Mouse (Mus musculus): Measurements from ENCODE around the gene Gpsm1. TPM values are rescaled to one million over a fixed set of nuclear protein-coding genes. Genes with fewer than 3 reads are reported as not detected.
A peak's percentile ranks its signal among the peaks of the same experiment; 100 is the strongest.

The Gpsm1 gene
- polyA plus RNA-seq, 1 experiment from 2014 or later: 44.1 TPM

- H3K4me3 ChIP-seq (ENCODE audit: low read length): no peak overlapping the region
- no peak for ATAC-seq (ENCODE audit: low FRiP score, low TSS enrichment)
- no peaks in the 10 kb centered on the region for H3K27me3 ChIP-seq (ENCODE audit: insufficient read depth, low read length)
- no peak overlapping the region for H3K9ac ChIP-seq (replicated peaks; ENCODE audit: low read length)
- peaks cover 33% of the 10 kb centered on the region for H3K4me1 ChIP-seq (ENCODE audit: insufficient read depth, low read length)
- no peak overlapping the region for H3K27ac ChIP-seq (ENCODE audit: low read length)
- H3K36me3 ChIP-seq (ENCODE audit: insufficient read depth, low read length): peaks cover 13% of the 10 kb centered on the region; the same call in 1 of the 2 replicates
- no peaks in the 10 kb centered on the region for H3K9me3 ChIP-seq (ENCODE audit: low read length)
- no peak overlapping the region for H3K4me2 ChIP-seq (replicated peaks; ENCODE audit: low read depth, low read length)
- 82% methylated on average over 9 of the region's 9 CpGs for WGBS
Measured at GRCm38 (mm10) chr2:26319109-26319508, 3.8 kb downstream of the Gpsm1 start.

- H3K9me3 ChIP-seq (ENCODE audit: low read length): no peaks in the 10 kb centered on the region
- peaks cover 27% of the 10 kb centered on the region for H3K4me1 ChIP-seq (ENCODE audit: insufficient read depth, low read length)
- no peak overlapping the region for H3K4me3 ChIP-seq (ENCODE audit: low read length)
- H3K27ac ChIP-seq (ENCODE audit: low read length): no peak overlapping the region
- 86% methylated on average over 13 of the region's 13 CpGs for WGBS
- H3K9ac ChIP-seq (replicated peaks; ENCODE audit: low read length): no peak overlapping the region
- peaks cover 19% of the 10 kb centered on the region for H3K36me3 ChIP-seq (ENCODE audit: insufficient read depth, low read length)
- no peaks in the 10 kb centered on the region for H3K27me3 ChIP-seq (ENCODE audit: insufficient read depth, low read length)
- no peak overlapping the region for H3K4me2 ChIP-seq (replicated peaks; ENCODE audit: low read depth, low read length)
- no peak for ATAC-seq (ENCODE audit: low FRiP score, low TSS enrichment)
Measured at GRCm38 (mm10) chr2:26319519-26320244, 4.4 kb downstream of the Gpsm1 start.

- no peaks in the 10 kb centered on the region for H3K9me3 ChIP-seq (ENCODE audit: low read length)
- no peak overlapping the region for H3K4me2 ChIP-seq (replicated peaks; ENCODE audit: low read depth, low read length)
- peaks cover 23% of the 10 kb centered on the region for H3K4me1 ChIP-seq (ENCODE audit: insufficient read depth, low read length)
- H3K36me3 ChIP-seq (ENCODE audit: insufficient read depth, low read length): peaks cover 27% of the 10 kb centered on the region
- H3K9ac ChIP-seq (replicated peaks; ENCODE audit: low read length): no peak overlapping the region
- H3K27ac ChIP-seq (ENCODE audit: low read length): no peak overlapping the region
- no peak for ATAC-seq (ENCODE audit: low FRiP score, low TSS enrichment)
- 85% methylated on average over 14 of the region's 14 CpGs for WGBS
- H3K27me3 ChIP-seq (ENCODE audit: insufficient read depth, low read length): no peaks in the 10 kb centered on the region
- H3K4me3 ChIP-seq (ENCODE audit: low read length): no peak overlapping the region
Measured at GRCm38 (mm10) chr2:26320245-26321185, 5.2 kb downstream of the Gpsm1 start.

GRCm38 (mm10) chr2:26323589-26324325 lies 8.4 kb downstream of the Gpsm1 start:
- WGBS: 82% methylated on average over 13 of the region's 13 CpGs
- Histone ChIP-seq H3K9me3 (ENCODE audit: low read length) (no peaks in the 10 kb centered on the region), H3K36me3 (ENCODE audit: insufficient read depth, low read length) (peaks cover 45% of the 10 kb centered on the region), H3K4me1 (ENCODE audit: insufficient read depth, low read length) (peaks cover 9% of the 10 kb centered on the region; the same call in 1 of the 2 replicates), H3K4me3 (ENCODE audit: low read length) (no peak overlapping the region), H3K27me3 (ENCODE audit: insufficient read depth, low read length) (no peaks in the 10 kb centered on the region), H3K4me2 (replicated peaks; ENCODE audit: low read depth, low read length) (no peak overlapping the region), H3K27ac (ENCODE audit: low read length) (no peak overlapping the region), H3K9ac (replicated peaks; ENCODE audit: low read length) (no peak overlapping the region)
- ATAC-seq (ENCODE audit: low FRiP score, low TSS enrichment): no peak

GRCm38 (mm10) chr2:26324917-26325316 lies 9.6 kb downstream of the Gpsm1 start:
- Histone ChIP-seq H3K27me3 (ENCODE audit: insufficient read depth, low read length) (no peaks in the 10 kb centered on the region), H3K4me2 (replicated peaks; ENCODE audit: low read depth, low read length) (no peak overlapping the region), H3K9ac (replicated peaks; ENCODE audit: low read length) (no peak overlapping the region), H3K27ac (ENCODE audit: low read length) (no peak overlapping the region), H3K36me3 (ENCODE audit: insufficient read depth, low read length) (peaks cover 45% of the 10 kb centered on the region), H3K9me3 (ENCODE audit: low read length) (no peaks in the 10 kb centered on the region), H3K4me3 (ENCODE audit: low read length) (no peak overlapping the region), H3K4me1 (ENCODE audit: insufficient read depth, low read length) (no peaks in the 10 kb centered on the region)
- 87% methylated on average over 2 of the region's 2 CpGs for WGBS
- ATAC-seq (ENCODE audit: low FRiP score, low TSS enrichment): no peak

- no peak overlapping the region for H3K27ac ChIP-seq (ENCODE audit: low read length)
Measured at GRCm38 (mm10) chr2:26325386-26326181, 10.3 kb downstream of the Gpsm1 start.

GRCm38 (mm10) chr2:26327852-26328251 lies 12.5 kb downstream of the Gpsm1 start:
- no peak overlapping the region for H3K4me2 ChIP-seq (replicated peaks; ENCODE audit: low read depth, low read length)
- no peaks in the 10 kb centered on the region for H3K27me3 ChIP-seq (ENCODE audit: insufficient read depth, low read length)
- no peaks in the 10 kb centered on the region for H3K4me1 ChIP-seq (ENCODE audit: insufficient read depth, low read length)
- no peak for ATAC-seq (ENCODE audit: low FRiP score, low TSS enrichment)
- H3K27ac ChIP-seq (ENCODE audit: low read length): no peak overlapping the region
- WGBS: 88% methylated on average over 4 of the region's 4 CpGs
- no peak overlapping the region for H3K4me3 ChIP-seq (ENCODE audit: low read length)
- peaks cover 49% of the 10 kb centered on the region for H3K36me3 ChIP-seq (ENCODE audit: insufficient read depth, low read length)
- H3K9ac ChIP-seq (replicated peaks; ENCODE audit: low read length): no peak overlapping the region
- no peaks in the 10 kb centered on the region for H3K9me3 ChIP-seq (ENCODE audit: low read length)

More at GRCm38 (mm10) chr2:26325386-26326181, 10.3 kb downstream of the Gpsm1 start:
- no peaks in the 10 kb centered on the region for H3K27me3 ChIP-seq (ENCODE audit: insufficient read depth, low read length)
- H3K4me1 ChIP-seq (ENCODE audit: insufficient read depth, low read length): no peaks in the 10 kb centered on the region
- H3K4me3 ChIP-seq (ENCODE audit: low read length): no peak overlapping the region
- 68% methylated on average over 15 of the region's 15 CpGs for WGBS
- H3K9ac ChIP-seq (replicated peaks; ENCODE audit: low read length): no peak overlapping the region
- peak; percentile 85 for ATAC-seq (ENCODE audit: low FRiP score, low TSS enrichment)
- H3K4me2 ChIP-seq (replicated peaks; ENCODE audit: low read depth, low read length): no peak overlapping the region
- peaks cover 50% of the 10 kb centered on the region for H3K36me3 ChIP-seq (ENCODE audit: insufficient read depth, low read length)
- no peaks in the 10 kb centered on the region for H3K9me3 ChIP-seq (ENCODE audit: low read length)

GRCm38 (mm10) chr2:26329402-26329801 lies 14.1 kb downstream of the Gpsm1 start:
- Histone ChIP-seq H3K36me3 (ENCODE audit: insufficient read depth, low read length) (peaks cover 36% of the 10 kb centered on the region), H3K27ac (ENCODE audit: low read length) (no peak overlapping the region; the same call in 1 of the 2 replicates), H3K9ac (replicated peaks; ENCODE audit: low read length) (no peak overlapping the region), H3K4me3 (ENCODE audit: low read length) (no peak overlapping the region), H3K4me1 (ENCODE audit: insufficient read depth, low read length) (no peaks in the 10 kb centered on the region), H3K27me3 (ENCODE audit: insufficient read depth, low read length) (no peaks in the 10 kb centered on the region), H3K9me3 (ENCODE audit: low read length) (no peaks in the 10 kb centered on the region), H3K4me2 (replicated peaks; ENCODE audit: low read depth, low read length) (no peak overlapping the region)
- 66% methylated on average over 8 of the region's 8 CpGs for WGBS
- ATAC-seq (ENCODE audit: low FRiP score, low TSS enrichment): no peak

GRCm38 (mm10) chr2:26330056-26330468 lies 14.7 kb downstream of the Gpsm1 start:
- no peaks in the 10 kb centered on the region for H3K4me1 ChIP-seq (ENCODE audit: insufficient read depth, low read length)
- peaks cover 29% of the 10 kb centered on the region for H3K36me3 ChIP-seq (ENCODE audit: insufficient read depth, low read length)
- no peak overlapping the region for H3K4me2 ChIP-seq (replicated peaks; ENCODE audit: low read depth, low read length)
- 0 out of 2 replicates have a peak overlapping the region, but pooled peaks have one; percentile 26 for H3K9ac ChIP-seq (replicated peaks; ENCODE audit: low read length)
- no peaks in the 10 kb centered on the region for H3K27me3 ChIP-seq (ENCODE audit: insufficient read depth, low read length)
- H3K4me3 ChIP-seq (ENCODE audit: low read length): no peak overlapping the region
- peak overlapping the region; percentile 48; the same call in 1 of the 2 replicates for H3K27ac ChIP-seq (ENCODE audit: low read length)
- no peaks in the 10 kb centered on the region for H3K9me3 ChIP-seq (ENCODE audit: low read length)
- peak; percentile 47; the same call in 1 of the 2 replicates for ATAC-seq (ENCODE audit: low FRiP score, low TSS enrichment)
- 69% methylated on average over 4 of the region's 4 CpGs for WGBS
